Mouse (Mus musculus): ENCODE data around the gene Rab5c. TPM values are rescaled to one million over a fixed set of nuclear protein-coding genes. Genes with fewer than 3 reads are reported as not detected.

Rab5c gene
- polyA plus RNA-seq, 1 experiment from 2014 or later, result 55.5 TPM

- Histone ChIP-seq H3K27me3 (ENCODE audit: control insufficient read depth, insufficient read depth, low read length) (no peaks in the 10 kb centered on the region), H3K4me2 (replicated peaks; ENCODE audit: low read depth, low read length) (no peak overlapping the region), H3K4me1 (ENCODE audit: control insufficient read depth, insufficient read depth, low read length) (peaks cover 3% of the 10 kb centered on the region; the same call in 1 of the 2 replicates), H3K4me3 (ENCODE audit: low read depth, low read length) (no peak overlapping the region), H3K36me3 (ENCODE audit: control insufficient read depth, insufficient read depth, low read length) (no peaks in the 10 kb centered on the region), H3K27ac (ENCODE audit: low read length) (no peak overlapping the region), H3K9ac (replicated peaks; ENCODE audit: low read depth, low read length) (no peak overlapping the region), H3K9me3 (ENCODE audit: control insufficient read depth, low read depth, low read length) (no peaks in the 10 kb centered on the region)
- WGBS, result 77% methylated on average over 7 of the region's 7 CpGs
- no peak for ATAC-seq (ENCODE audit: insufficient number of reproducible peaks, insufficient read depth, low FRiP score, low read depth)
Measured at GRCm38 (mm10) chr11:100697921-100698320, 40.1 kb downstream of the Rab5c start.

DNA sequence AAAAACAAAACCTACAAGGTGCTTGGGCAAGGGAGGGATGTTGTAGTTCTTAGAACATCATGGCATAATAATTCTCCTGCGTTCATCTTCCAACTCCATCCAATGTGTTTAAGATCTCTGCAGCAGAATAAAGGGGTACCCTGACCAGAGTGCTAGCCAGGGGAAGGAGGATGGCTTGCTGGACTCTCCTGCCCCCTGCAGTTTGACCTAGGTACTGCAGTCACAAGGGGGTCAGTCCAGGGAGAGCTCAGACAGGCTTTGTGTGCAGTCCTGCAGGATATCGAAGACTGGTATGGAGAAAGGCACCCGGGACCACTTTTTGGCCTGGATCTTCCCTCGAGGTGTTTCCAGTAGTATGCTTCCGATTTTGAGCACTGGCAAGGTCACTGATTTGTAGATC, 43.1 kb downstream of the Rab5c start:
- Histone ChIP-seq H3K4me3 (ENCODE audit: low read depth, low read length) (no peak overlapping the region), H3K27ac (ENCODE audit: low read length) (no peak overlapping the region), H3K27me3 (ENCODE audit: control insufficient read depth, insufficient read depth, low read length) (no peaks in the 10 kb centered on the region), H3K4me2 (replicated peaks; ENCODE audit: low read depth, low read length) (no peak overlapping the region), H3K36me3 (ENCODE audit: control insufficient read depth, insufficient read depth, low read length) (no peaks in the 10 kb centered on the region), H3K9ac (replicated peaks; ENCODE audit: low read depth, low read length) (no peak overlapping the region), H3K9me3 (ENCODE audit: control insufficient read depth, low read depth, low read length) (no peaks in the 10 kb centered on the region), H3K4me1 (ENCODE audit: control insufficient read depth, insufficient read depth, low read length) (no peaks in the 10 kb centered on the region)
- WGBS, result 32% methylated on average over 5 of the region's 5 CpGs
- ATAC-seq (ENCODE audit: insufficient number of reproducible peaks, insufficient read depth, low FRiP score, low read depth), result no peak

DNA sequence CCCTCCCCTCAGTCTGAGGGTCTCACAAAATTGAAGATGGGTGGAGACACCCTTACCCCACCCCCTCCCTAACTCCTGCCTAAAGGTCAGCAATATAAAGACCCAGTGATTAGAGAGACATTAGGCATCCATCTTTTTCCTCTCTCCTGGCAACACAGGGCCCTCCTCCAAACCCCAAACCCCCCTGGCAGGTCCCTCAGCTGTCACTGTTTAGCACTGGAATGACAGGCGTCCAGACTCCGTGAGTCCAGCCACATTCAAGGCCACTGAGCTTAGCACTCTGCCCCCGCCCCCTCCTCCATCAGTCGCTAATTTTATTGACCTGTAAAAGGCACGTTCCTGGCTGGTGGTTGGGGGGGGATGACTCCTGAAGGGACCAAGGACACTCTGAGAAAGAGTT, 44.9 kb downstream of the Rab5c start:
- no peak for ATAC-seq (ENCODE audit: insufficient number of reproducible peaks, insufficient read depth, low FRiP score, low read depth)

GRCm38 (mm10) chr11:100692164-100692616, 45.8 kb downstream of the Rab5c start, which contains the start of gene Zfp385c:
Gene Zfp385c (minus strand): TSS chr11:100692455.
- WGBS, result 1% methylated on average over 23 of the region's 23 CpGs
- H3K4me3 ChIP-seq (ENCODE audit: low read depth, low read length), result peak within 1 kb of the TSS; percentile 15; the same call in 1 of the 2 replicates
- H3K4me2 ChIP-seq (replicated peaks; ENCODE audit: low read depth, low read length), result peak within 1 kb of the TSS; percentile 48
- ATAC-seq (ENCODE audit: insufficient number of reproducible peaks, insufficient read depth, low FRiP score, low read depth), result no peak
- H3K9ac ChIP-seq (replicated peaks; ENCODE audit: low read depth, low read length), result no peak within 1 kb of the TSS
- H3K4me1 ChIP-seq (ENCODE audit: control insufficient read depth, insufficient read depth, low read length), result no peaks in the 10 kb centered on the region
- H3K27me3 ChIP-seq (ENCODE audit: control insufficient read depth, insufficient read depth, low read length), result no peaks in the 10 kb centered on the region
- H3K9me3 ChIP-seq (ENCODE audit: control insufficient read depth, low read depth, low read length), result no peaks in the 10 kb centered on the region
- no peaks in the 10 kb centered on the region for H3K36me3 ChIP-seq (ENCODE audit: control insufficient read depth, insufficient read depth, low read length)
- H3K27ac ChIP-seq (ENCODE audit: low read length), result no peak within 1 kb of the TSS

More for the DNA sequence above, 44.9 kb downstream of the Rab5c start:
- Histone ChIP-seq H3K27me3 (ENCODE audit: control insufficient read depth, insufficient read depth, low read length) (no peaks in the 10 kb centered on the region), H3K9me3 (ENCODE audit: control insufficient read depth, low read depth, low read length) (no peaks in the 10 kb centered on the region), H3K36me3 (ENCODE audit: control insufficient read depth, insufficient read depth, low read length) (no peaks in the 10 kb centered on the region), H3K27ac (ENCODE audit: low read length) (no peak overlapping the region), H3K4me1 (ENCODE audit: control insufficient read depth, insufficient read depth, low read length) (no peaks in the 10 kb centered on the region), H3K9ac (replicated peaks; ENCODE audit: low read depth, low read length) (no peak overlapping the region), H3K4me2 (replicated peaks; ENCODE audit: low read depth, low read length) (no peak overlapping the region), H3K4me3 (ENCODE audit: low read depth, low read length) (no peak overlapping the region)
- WGBS, result 25% methylated on average over 5 of the region's 5 CpGs

DNA sequence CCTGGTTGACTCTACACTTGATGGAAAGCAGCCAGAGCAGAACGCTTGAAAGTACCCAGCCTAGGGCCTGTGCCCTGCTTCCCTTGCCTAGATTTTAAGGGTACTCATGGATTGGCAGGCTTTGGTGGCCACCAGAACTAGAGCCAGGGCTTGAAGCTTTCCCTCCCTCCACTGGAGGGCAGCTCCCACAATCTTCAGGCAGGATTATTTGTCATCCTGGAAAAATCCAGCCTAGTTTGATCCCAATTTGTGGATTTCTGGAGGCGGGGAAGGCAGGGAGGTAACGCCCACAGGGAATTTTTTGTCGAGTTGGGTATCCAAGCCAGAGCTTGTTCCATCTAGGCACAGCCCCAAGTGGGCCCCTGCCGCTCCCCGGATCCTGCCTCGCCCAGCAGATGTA, 47.6 kb downstream of the Rab5c start:
- no peaks in the 10 kb centered on the region for H3K36me3 ChIP-seq (ENCODE audit: control insufficient read depth, insufficient read depth, low read length)
- H3K4me2 ChIP-seq (replicated peaks; ENCODE audit: low read depth, low read length), result no peak overlapping the region
- H3K9ac ChIP-seq (replicated peaks; ENCODE audit: low read depth, low read length), result no peak overlapping the region
- H3K4me3 ChIP-seq (ENCODE audit: low read depth, low read length), result no peak overlapping the region
- H3K4me1 ChIP-seq (ENCODE audit: control insufficient read depth, insufficient read depth, low read length), result no peaks in the 10 kb centered on the region
- ATAC-seq (ENCODE audit: insufficient number of reproducible peaks, insufficient read depth, low FRiP score, low read depth), result no peak
- H3K27me3 ChIP-seq (ENCODE audit: control insufficient read depth, insufficient read depth, low read length), result no peaks in the 10 kb centered on the region
- H3K27ac ChIP-seq (ENCODE audit: low read length), result no peak overlapping the region
- WGBS, result 74% methylated on average over 7 of the region's 7 CpGs
- no peaks in the 10 kb centered on the region for H3K9me3 ChIP-seq (ENCODE audit: control insufficient read depth, low read depth, low read length)

- H3K4me1 ChIP-seq (ENCODE audit: control insufficient read depth, insufficient read depth, low read length), result no peaks in the 10 kb centered on the region
- no peaks in the 10 kb centered on the region for H3K9me3 ChIP-seq (ENCODE audit: control insufficient read depth, low read depth, low read length)
- no peak overlapping the region for H3K4me2 ChIP-seq (replicated peaks; ENCODE audit: low read depth, low read length)
- H3K27ac ChIP-seq (ENCODE audit: low read length), result no peak overlapping the region
- WGBS, result 70% methylated on average over 4 of the region's 4 CpGs
- H3K4me3 ChIP-seq (ENCODE audit: low read depth, low read length), result no peak overlapping the region
- ATAC-seq (ENCODE audit: insufficient number of reproducible peaks, insufficient read depth, low FRiP score, low read depth), result no peak
- H3K27me3 ChIP-seq (ENCODE audit: control insufficient read depth, insufficient read depth, low read length), result no peaks in the 10 kb centered on the region
- H3K9ac ChIP-seq (replicated peaks; ENCODE audit: low read depth, low read length), result no peak overlapping the region
- H3K36me3 ChIP-seq (ENCODE audit: control insufficient read depth, insufficient read depth, low read length), result no peaks in the 10 kb centered on the region
Measured at GRCm38 (mm10) chr11:100688443-100688842, 49.6 kb downstream of the Rab5c start.

- Histone ChIP-seq H3K27ac (ENCODE audit: low read length) (no peak overlapping the region), H3K9ac (replicated peaks; ENCODE audit: low read depth, low read length) (no peak overlapping the region), H3K36me3 (ENCODE audit: control insufficient read depth, insufficient read depth, low read length) (no peaks in the 10 kb centered on the region), H3K4me3 (ENCODE audit: low read depth, low read length) (no peak overlapping the region), H3K9me3 (ENCODE audit: control insufficient read depth, low read depth, low read length) (no peaks in the 10 kb centered on the region), H3K4me2 (replicated peaks; ENCODE audit: low read depth, low read length) (no peak overlapping the region), H3K4me1 (ENCODE audit: control insufficient read depth, insufficient read depth, low read length) (no peaks in the 10 kb centered on the region), H3K27me3 (ENCODE audit: control insufficient read depth, insufficient read depth, low read length) (no peaks in the 10 kb centered on the region)
- WGBS, result 68% methylated on average over 7 of the region's 7 CpGs
- ATAC-seq (ENCODE audit: insufficient number of reproducible peaks, insufficient read depth, low FRiP score, low read depth), result no peak
Measured at GRCm38 (mm10) chr11:100687265-100687664, 50.8 kb downstream of the Rab5c start.

DNA sequence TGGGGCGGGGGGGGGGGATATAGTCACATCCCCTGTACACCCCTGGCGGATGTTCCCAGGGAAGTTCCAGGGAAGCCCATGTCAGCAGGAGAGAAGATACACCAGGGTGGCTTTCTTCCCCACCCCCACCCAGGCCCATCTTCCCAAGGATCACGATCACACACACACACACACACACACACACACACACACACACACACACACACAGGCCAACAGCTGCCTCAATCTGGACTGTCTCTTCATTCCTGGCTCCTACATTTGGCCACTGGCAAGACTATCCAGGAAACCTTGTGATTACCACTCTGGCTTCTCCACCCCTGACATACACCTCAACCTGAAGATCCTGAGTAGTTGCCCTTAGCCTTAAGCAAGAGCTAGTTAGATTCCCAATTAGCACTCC, 52.6 kb downstream of the Rab5c start:
- no peak overlapping the region for H3K9ac ChIP-seq (replicated peaks; ENCODE audit: low read depth, low read length)
- no peak overlapping the region for H3K4me3 ChIP-seq (ENCODE audit: low read depth, low read length)
- H3K36me3 ChIP-seq (ENCODE audit: control insufficient read depth, insufficient read depth, low read length), result no peaks in the 10 kb centered on the region
- no peak overlapping the region for H3K27ac ChIP-seq (ENCODE audit: low read length)
- no peaks in the 10 kb centered on the region for H3K9me3 ChIP-seq (ENCODE audit: control insufficient read depth, low read depth, low read length)
- no peak for ATAC-seq (ENCODE audit: insufficient number of reproducible peaks, insufficient read depth, low FRiP score, low read depth)
- no peak overlapping the region for H3K4me2 ChIP-seq (replicated peaks; ENCODE audit: low read depth, low read length)
- H3K4me1 ChIP-seq (ENCODE audit: control insufficient read depth, insufficient read depth, low read length), result no peaks in the 10 kb centered on the region
- 85% methylated on average over 3 of the region's 3 CpGs for WGBS
- no peaks in the 10 kb centered on the region for H3K27me3 ChIP-seq (ENCODE audit: control insufficient read depth, insufficient read depth, low read length)

- H3K27ac ChIP-seq (ENCODE audit: low read length), result no peak overlapping the region
- H3K9ac ChIP-seq (replicated peaks; ENCODE audit: low read depth, low read length), result no peak overlapping the region
- no peaks in the 10 kb centered on the region for H3K36me3 ChIP-seq (ENCODE audit: control insufficient read depth, insufficient read depth, low read length)
- 84% methylated on average over 2 of the region's 2 CpGs for WGBS
- H3K4me3 ChIP-seq (ENCODE audit: low read depth, low read length), result no peak overlapping the region
- H3K9me3 ChIP-seq (ENCODE audit: control insufficient read depth, low read depth, low read length), result no peaks in the 10 kb centered on the region
- H3K4me2 ChIP-seq (replicated peaks; ENCODE audit: low read depth, low read length), result no peak overlapping the region
- ATAC-seq (ENCODE audit: insufficient number of reproducible peaks, insufficient read depth, low FRiP score, low read depth), result no peak
- H3K4me1 ChIP-seq (ENCODE audit: control insufficient read depth, insufficient read depth, low read length), result no peaks in the 10 kb centered on the region
- no peaks in the 10 kb centered on the region for H3K27me3 ChIP-seq (ENCODE audit: control insufficient read depth, insufficient read depth, low read length)
Measured at GRCm38 (mm10) chr11:100684084-100684483, 53.9 kb downstream of the Rab5c start.

Data from stomach, embryonic 14.5 days (tissue).